Mouse (Mus musculus): ENCODE results near the gene Fstl3.
"Not testable (repeated sequence)": the region's sequence is repeated elsewhere in the genome, so short reads cannot be mapped to it uniquely, and the experiment has no call there.

Fstl3 gene

DNA sequence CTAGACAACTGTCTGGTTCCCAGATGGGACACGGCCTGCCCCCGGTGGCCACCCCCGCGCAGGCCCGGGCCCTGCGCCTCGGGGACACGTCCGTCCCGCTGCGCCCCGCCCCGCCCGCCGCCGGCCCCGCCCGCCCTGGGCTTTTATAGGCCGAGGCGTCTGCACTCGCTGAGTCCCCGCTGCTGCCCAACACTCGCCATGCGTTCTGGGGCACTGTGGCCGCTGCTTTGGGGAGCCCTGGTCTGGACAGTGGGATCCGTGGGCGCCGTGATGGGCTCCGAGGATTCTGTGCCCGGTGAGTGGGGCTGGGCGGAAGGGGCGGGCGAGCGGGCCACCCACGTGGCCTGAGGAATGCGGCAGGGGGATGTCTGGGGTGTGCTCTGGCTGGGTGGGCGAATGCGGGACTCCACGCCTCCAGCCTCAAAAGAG lies at the start of gene Fstl3:
Fstl3 (plus strand) TSS at position 170 of the 429 bp plus-strand sequence.
- no peak for DNase-seq (ENCODE audit: low spot score)

DNA sequence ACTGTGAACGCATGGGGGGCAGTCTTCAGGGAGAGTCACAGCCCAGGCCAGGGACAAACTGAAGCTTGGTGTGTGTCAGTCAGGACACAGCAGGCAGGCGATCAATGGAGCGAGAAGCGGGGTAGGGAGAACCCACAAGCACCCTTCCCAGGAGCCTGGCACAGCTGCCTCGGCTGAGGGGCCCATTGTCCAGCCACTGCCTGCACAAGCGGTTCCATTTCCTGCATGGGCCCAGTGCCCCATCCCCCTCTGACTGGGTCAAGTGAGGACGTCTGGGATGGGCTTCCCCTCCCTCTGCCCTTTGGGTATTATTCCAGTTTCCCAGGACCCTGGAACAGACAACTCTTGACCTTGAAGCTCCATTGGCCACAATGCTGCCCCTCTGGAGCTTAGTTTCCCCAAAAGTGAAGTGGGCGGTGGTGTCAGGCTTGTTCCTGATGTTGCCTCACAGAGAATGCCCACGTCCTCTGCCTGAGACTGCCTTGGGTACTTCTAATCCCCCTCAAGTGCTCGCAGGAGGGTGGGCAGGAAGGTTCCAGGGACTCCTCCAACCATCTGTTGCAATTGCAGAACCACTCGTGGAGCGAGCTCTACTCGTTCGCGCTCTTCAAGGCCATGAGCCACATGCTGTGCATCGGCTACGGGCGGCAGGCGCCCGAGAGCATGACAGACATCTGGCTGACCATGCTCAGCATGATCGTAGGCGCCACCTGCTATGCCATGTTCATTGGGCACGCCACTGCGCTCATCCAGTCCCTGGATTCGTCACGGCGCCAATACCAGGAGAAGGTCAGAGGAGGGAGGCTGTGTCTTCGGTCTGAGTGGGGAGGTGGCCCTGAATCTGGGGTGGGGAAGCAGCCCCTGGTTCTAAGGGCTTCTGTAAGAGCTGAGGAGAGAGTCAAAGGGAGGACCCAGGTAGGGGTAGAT lies 48.5 kb upstream of the Fstl3 start:
- DNase-seq (ENCODE audit: low spot score), result no peak

DNA sequence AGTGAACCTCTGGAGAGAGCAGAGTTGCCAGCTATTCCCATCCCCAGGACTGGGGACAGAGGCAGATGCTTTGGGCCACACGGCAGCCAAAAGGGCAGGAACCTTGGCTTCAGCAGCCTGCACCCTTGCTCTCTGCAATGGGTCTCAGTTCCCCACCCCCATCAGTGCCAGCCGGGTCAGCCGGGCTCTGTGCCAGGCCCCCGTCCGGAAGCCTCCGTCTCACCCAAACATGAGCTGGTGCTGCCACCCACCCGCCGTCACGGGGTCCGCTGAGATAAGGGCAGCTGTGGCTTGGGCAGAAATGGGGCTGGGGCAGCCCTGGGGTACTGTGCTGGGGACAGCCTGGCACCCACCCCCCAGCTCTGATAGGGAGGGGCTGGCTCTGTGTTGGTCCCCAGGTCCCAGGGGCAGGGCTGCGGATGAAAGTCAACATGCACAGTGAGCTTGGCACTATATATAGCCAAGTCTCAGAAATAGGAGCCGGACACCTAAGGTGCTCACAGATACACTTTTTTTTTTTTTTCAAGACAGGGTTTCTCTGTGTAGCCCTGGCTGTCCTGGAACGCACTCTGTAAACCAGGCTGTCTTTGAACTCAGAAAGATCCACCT lies 47.6 kb upstream of the Fstl3 start:
- DNase-seq (ENCODE audit: low spot score), result no peak

DNA sequence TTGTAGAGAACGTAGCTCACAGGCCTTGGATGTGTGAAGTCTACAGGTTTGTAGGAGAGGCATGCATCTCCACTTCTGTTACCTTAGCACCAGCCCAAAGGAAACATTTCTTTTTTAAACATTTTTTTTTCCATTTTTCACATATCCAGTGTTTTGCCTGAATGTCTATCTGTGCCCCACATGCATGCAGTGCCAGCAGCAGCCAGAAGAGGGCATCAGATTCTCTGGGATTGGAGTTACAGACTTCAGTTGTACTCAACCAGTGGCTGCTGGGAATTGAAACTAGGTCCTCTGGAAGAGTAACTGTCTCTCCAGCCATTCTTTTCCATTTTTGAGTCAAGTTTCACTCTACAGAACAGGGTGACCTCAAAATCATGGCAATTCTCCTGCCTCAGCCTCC lies 44.6 kb upstream of the Fstl3 start:
- DNase-seq (ENCODE audit: low spot score), result peak; percentile 23

DNA sequence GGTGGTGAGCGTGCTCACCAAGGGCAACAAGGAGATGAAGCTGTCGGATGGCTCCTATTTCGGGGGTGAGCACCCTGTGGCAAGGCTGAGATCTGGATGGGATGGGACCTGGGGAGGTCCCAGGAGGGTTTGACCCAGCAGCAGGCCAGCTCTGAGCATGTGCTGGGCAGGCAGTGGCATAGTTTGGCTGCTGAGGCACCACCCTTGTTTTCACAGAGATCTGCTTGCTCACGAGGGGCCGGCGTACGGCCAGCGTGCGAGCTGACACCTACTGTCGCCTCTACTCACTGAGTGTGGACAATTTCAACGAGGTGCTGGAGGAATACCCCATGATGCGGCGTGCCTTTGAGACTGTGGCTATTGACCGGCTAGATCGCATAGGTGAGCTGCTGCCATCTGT lies 43.2 kb upstream of the Fstl3 start:
- no peak for DNase-seq (ENCODE audit: low spot score)

DNA sequence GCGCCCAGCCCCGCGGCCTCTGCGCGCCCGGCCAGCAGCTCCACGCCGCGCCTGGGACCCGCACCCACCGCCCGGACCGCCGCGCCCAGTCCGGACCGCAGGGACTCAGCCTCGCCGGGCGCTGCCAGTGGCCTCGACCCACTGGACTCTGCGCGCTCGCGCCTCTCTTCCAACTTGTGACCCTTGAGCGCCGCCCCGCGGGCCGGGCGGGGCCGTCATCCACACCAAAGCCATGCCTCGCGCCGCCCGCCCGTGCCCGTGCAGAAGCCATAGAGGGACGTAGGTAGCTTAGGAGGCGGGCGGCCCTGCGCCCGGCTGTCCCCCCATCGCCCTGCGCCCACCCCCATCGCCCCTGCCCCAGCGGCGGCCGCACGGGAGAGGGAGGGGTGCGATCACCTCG lies 41.7 kb upstream of the Fstl3 start:
- no peak for DNase-seq (ENCODE audit: low spot score)

DNA sequence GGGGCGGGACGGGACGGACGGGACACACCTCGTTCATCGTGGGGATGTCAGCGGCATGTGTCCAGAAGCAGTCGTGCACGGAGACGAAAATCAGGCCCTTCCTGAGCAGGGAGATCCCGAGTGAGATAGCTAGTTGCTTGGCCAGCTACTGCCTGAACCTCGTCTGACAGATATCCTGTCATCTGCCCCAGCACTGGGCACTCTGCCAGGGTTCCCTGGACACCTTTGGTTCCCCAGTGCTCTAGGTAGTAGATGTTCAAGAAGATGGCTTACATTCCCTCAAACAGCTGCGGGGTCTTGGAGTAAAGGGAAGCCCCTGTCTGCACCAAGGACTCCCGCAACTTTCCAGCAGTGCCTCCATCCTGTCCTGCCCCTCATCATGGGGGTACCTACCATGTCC lies 40.4 kb upstream of the Fstl3 start:
- DNase-seq (ENCODE audit: low spot score), result no peak

DNA sequence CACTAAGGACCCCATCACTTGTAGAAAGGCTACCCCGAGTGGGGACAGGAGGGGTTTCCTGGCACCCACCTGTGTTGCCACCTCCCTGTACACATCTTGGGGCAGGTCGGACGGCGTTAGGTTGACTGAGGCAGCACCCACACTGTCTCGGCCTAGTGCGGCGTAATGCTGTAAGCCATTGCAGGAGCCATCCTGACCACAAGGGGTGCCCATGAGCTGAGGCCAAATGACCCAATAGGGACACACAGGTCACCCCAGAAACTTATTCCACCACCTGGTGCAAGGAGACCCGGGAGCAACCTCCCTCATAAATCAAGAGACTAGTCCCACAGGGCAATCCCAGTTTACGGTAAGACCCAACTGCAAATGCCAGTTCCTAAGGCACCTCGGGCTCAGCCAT lies 38.8 kb upstream of the Fstl3 start:
- no peak for DNase-seq (ENCODE audit: low spot score)

DNA sequence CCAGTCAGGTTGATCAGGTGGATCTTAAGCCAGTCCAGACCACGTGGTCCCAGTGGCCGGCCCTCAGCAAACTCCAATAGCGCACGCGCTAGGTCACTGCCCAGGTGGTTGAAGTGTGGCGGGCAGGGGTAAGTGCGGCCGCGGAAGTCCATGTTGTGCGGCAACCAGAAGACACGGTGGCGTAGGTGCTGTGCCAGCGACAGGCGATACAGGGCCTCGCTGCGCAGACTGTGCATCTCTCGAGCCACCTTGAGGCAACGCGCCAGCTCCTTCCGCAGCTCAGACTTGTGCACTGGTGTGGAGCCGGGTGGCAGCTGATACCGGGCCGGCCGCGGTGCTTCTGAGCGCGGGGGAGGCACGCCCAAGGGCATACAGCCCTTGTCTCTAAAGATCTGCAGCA lies 37.8 kb upstream of the Fstl3 start:
- DNase-seq (ENCODE audit: low spot score), result no peak

DNA sequence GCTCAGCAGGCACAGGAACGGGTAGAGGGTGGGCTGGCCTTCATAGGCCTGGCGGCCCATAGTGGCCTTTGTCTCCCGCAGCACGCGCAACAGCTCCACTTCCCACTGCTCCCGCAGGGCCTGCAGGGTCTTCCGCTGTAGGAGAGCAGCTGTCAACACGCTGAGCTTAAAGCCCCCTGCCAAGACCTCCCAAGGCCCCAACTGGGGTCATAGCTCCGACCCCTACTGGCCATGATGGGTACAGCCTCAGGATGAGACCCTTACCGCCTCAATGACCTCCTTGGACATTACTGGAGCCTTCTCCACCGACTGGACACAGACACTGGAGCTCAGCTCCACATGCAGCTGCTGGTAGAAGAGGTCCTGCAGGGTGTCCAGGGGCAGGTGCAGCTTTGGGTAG lies 36.2 kb upstream of the Fstl3 start:
- DNase-seq (ENCODE audit: low spot score), result no peak

DNA sequence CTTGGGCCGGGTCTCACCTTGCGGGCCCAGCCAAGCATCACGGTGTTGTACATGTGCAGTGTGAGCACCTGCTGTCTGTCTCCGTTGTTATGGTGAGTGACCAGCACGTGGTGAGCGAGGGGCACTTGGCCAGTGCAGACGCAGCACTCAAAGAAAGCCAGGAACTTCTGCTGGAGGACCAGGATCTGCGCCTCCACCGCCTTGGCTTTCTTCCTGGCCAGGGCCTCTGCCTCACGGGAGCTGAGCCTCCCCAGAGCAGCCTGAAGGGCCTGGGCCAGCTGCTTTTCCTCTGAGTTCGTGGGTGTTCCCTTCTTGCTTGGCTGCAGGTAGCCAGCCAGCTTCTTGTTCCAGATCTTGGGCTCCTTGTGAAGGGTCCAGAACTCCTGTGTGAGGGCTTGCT lies 33.9 kb upstream of the Fstl3 start:
- DNase-seq (ENCODE audit: low spot score), result no peak

DNA sequence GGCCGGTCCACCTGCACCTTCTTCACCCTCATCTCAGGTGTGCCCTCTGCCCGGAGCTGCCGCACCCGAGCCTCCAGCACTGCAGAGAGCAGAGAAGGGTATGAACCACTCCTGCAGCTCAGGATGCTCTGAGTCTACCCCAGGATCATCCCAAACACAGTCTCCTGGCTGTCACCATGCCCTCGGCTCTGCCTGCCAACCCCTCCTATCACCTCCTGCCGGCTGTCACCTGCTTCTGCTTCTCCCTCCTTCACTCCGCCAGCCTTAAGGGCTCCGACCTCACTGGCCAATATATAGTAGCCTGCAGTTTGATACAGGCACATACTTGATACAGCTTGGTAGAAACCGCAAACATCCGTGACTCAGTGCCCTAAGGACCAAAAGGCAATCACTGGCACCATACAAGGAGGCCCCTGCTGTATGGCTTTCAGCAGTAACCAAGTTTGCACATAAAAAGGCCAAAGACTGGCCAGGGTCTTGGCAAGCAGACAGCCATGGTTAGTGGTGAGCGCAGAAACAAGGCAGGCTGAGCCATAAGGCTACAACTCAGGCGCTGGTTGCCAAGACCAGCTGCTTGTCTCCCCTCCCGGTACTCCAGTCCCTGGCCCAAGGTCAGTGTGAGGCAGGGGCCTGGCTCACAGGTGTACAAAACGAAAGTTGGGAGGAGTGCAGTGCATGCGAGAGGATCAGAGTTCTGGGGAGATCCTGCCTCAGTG lies 33.3 kb upstream of the Fstl3 start:
- DNase-seq (ENCODE audit: low spot score), result no peak

DNA sequence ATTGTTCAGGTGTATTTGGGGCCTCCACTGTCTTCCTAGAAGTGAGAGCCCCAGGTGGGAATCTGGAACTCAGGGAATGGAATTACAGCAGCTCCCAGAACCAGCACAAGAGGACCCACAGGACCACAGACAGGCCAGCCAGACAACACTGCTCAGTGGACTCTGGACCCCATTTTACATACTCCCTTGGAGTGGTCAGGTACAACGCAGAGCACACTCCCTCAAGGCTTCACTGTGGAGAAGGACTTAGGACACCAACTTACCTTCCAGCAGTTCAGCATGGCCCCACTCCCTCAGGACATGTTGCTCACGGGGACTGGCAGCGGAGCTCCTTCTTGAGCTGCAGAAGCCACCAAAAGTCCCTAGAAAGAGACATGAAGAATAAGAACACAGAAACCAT lies 31.7 kb upstream of the Fstl3 start:
- no peak for DNase-seq (ENCODE audit: low spot score)

DNA sequence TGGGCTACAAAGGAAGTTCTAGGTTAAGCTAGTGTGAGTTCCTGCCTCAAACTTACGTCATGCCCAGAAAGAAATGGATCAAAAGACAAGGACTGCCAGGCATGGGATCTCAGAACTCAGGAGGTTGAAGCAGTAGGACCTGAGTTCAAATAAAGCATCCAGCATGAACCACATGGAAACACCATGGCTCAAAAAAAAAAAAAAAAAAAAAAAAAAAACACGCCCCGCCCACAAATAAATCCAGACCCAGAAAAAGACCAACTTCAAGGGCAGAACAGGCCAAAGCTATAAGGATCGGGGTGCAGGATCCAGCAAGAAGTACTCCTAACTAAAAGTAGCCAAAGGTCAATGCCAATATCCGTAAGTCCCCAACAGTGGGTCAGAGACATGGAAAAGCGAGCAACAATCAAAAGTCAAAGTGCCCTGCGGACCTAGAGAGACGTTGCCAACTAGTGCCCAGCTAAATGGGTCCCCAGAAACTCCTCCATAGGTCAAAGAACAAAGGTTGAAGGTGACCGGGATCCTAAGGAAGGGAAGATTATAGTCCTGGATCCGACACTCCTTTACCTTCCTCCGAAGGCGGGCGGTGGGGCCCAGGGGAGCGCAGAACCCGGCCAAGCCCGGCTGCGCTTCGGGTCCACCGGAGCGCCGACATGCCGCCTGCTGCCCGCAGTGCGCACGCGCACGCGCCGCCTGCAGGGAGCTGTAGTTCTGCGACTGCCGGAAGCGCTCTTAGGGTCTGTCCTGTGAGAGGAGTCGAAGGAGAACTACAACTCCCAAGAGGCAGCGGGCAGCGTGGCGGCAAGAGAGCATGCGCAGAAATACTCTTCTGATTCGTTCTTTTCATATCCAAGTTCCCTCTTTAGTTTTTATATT lies 30.9 kb upstream of the Fstl3 start, which contains the start of gene Polrmt:
Polrmt (minus strand) TSS at position 684 of the 876 bp plus-strand sequence.
- peak; percentile 97 for DNase-seq (ENCODE audit: low spot score)

DNA sequence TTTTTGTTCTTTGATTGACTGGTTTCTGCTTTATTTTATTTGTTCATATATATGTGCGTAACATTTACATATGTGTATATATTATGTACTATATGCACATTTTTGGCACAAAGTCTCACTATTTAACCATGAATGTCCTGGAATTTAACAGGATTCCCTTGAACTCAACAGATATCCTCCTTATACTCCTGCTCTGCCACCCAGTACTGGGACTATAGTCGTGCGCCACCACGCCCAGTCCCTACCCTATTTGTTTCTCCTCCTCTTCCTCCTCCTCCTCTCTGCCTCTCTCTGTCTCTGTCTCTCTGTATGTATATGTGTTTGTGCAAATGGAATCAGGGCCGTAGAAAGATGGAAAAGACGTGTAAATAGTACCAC lies 30.3 kb upstream of the Fstl3 start:
- no peak for DNase-seq (ENCODE audit: low spot score)

DNA sequence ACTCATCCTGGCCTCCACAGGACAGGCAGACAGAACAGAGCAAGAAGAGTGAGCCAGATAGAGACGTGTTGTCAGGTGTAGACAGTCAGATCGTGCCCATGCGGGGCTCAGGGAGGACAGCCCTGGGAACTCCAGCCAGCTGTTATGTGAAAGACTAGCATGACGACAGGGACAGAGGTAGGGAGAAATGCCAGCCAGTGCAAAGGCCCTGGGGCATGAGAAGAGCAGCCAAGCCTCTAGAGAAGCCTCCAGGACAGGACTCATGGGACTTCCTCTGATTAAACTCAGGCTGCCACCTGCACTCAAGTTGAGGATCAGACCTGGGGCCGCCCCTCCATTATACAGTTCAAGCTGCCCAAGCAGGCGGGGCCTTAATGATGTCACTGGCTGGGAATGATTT lies 28.6 kb upstream of the Fstl3 start:
- peak; percentile 69 for DNase-seq (ENCODE audit: low spot score)

DNA sequence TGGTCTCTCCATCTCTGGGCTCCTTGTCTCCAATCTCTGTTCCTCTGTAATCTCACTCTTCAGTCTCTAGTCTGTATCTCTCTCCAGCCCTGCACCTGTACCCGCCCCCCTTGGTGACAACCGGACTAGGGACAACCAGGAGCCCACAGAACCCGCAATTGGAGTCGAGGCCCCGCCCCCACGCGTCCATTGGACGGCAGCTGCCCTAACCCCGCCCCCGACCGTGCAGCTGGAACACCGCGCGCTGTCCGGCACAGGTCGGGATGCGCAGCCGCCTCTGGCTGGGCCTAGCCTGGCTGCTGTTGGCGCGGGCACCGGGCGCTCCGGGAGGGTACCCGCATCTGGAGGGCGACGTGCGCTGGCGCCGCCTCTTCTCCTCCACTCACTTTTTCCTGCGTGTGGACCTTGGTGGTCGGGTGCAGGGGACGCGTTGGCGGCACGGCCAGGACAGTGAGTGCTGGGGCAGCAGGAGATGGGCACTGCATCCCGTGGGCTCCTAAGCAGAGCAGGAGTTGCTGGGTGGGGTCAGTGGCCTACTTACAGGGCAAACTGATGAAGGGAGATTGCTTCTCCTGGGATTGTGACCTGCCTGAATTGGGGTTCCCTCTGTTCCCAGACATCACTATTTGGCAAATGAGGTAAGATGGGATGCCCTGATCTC lies 22.1 kb upstream of the Fstl3 start, which contains the start of gene Fgf22:
Fgf22 (plus strand) TSS at position 221 of the 661 bp plus-strand sequence.
- DNase-seq (ENCODE audit: low spot score), result no peak

DNA sequence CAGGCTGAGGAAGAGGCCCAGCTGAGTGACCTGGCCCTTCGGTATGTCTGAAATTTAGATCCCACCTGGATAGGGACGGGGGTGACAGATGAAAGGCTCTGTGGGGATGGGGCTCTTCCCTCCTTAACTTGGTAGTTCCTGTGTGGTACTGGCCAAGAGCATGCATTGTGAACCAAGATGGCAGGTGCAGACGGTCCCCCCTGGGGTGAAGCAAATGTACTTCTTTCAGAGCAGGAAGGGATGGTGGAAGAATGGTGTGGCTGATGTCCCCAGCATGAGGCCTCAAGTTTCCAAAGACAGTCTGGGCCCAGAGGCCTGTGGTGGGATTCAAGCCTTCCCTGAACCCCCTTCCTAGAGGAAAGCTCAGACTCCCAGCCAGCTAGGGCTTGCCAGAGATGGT lies 21.2 kb upstream of the Fstl3 start:
- no peak for DNase-seq (ENCODE audit: low spot score)

DNA sequence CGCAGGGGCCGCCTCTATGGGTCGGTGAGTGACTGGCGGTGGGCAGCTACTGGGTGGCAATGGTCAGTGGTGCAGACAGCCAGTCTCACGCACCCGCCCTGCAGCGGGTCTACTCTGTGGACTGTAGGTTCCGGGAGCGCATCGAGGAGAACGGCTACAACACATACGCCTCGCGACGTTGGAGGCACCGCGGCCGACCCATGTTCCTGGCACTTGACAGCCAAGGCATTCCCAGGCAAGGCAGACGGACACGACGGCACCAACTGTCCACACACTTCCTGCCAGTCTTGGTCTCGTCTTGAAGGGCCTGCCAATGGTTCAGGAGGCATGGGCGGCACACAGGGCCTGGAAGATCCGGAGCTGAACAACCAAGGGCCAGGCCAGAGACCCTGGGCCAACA lies 20.4 kb upstream of the Fstl3 start:
- no peak for DNase-seq (ENCODE audit: low spot score)

DNA sequence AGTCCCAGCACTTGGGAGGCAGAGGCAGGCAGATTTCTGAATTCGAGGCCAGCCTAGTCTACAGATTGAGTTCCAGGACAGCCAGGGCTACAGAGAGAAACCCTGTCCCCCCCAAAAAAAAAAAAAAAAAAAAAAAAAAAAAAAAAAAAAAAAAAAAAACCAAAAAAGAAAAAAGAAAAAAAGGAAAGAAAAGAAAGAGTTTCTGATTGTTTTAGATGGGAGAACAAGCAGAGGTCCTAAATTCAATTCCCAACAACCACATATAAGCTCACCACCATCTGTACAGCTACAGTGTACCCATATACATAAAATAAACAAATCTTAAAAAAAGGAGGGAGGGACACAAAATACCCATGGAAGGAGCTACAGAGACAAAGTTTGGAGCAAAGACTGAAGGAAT lies 17.4 kb upstream of the Fstl3 start:
- not testable (repeated sequence) for DNase-seq (ENCODE audit: low spot score)

DNA sequence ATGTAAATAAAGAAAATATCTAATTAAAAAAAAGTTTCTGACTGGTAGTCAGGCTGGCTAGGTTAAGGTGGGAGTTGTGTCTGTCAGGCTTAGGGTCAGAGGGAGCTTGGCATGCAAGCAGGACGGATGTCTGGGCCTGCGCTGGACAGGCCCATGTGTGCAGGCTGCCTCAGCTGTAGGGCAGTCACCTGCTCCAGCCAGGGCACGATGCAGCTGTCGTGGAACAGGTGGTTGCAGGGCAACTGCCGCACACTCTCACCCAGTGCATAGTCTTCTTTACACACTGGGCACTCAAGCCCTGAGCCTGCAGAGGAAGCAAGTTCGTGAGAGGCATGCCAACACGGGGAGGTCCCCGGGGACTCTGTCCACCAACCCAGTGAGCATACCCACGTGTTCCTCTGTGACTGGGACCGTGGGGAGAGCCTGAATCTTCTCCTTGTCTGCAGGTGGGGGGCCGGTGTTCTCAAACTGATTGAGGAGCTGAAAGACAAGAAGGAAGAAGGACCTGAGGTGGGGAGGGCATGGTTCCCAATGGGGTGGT lies 16.4 kb upstream of the Fstl3 start:
- DNase-seq (ENCODE audit: low spot score), result no peak

Measured in adipocyte (in vitro differentiated cells).